Mouse (Mus musculus) megakaryocyte-erythroid progenitor cell, adult 5-6 weeks (primary cell): ENCODE results near the gene Asprv1. TPM values are rescaled to one million over a fixed set of nuclear protein-coding genes. Genes with fewer than 3 reads are reported as not detected.
A peak's percentile ranks its signal among the peaks of the same experiment; 100 is the strongest.

Source experiments
- ATAC-seq: replicated peaks from 2 replicates; pipeline ENCODE4 v1.8.0; 2016; ENCODE audit warnings: mild to moderate bottlenecking, inconsistent platforms; ENCODE audit not compliant: severe bottlenecking, poor library complexity, low FRiP score, low TSS enrichment
- total RNA-seq, 2 experiments: library from RNA; stranded (forward) in 1 of 2; stranded (reverse) in 1 of 2; fragments of 200-1000, 215-1000 nt in 1 of 2; fragments of >200 nt in 1 of 2; fragmentation: Nextera tagmentation in 1 of 2; gene quantifications; 2 replicates each; pipeline ENCODE4 v1.2.3; 2014 to 2017

Asprv1 gene
- total RNA-seq (2014; fragmentation: Nextera tagmentation) (not detected in 2 replicates), total RNA-seq (2017) (not detected in 2 replicates)

- no peak for ATAC-seq
Measured at GRCm38 (mm10) chr6:86627946-86628345, at the start of gene Asprv1. Asprv1 (plus strand) TSS chr6:86628164.

GRCm38 (mm10) chr6:86578396-86578795 lies 49.6 kb upstream of the Asprv1 start:
- ATAC-seq, result no peak

GRCm38 (mm10) chr6:86579066-86579784 lies 48.7 kb upstream of the Asprv1 start:
- ATAC-seq, result no peak

- no peak for ATAC-seq
Measured at GRCm38 (mm10) chr6:86579926-86580325, 48.0 kb upstream of the Asprv1 start.

- ATAC-seq, result no peak
Measured at GRCm38 (mm10) chr6:86583141-86583540, 44.8 kb upstream of the Asprv1 start.

GRCm38 (mm10) chr6:86583601-86584215 lies 44.3 kb upstream of the Asprv1 start:
- no peak for ATAC-seq

GRCm38 (mm10) chr6:86584296-86585015 lies 43.5 kb upstream of the Asprv1 start:
- ATAC-seq, result peak; percentile 46; the same call in 1 of the 2 replicates

- peak; percentile 48; the same call in 1 of the 2 replicates for ATAC-seq
Measured at GRCm38 (mm10) chr6:86585070-86585600, 42.8 kb upstream of the Asprv1 start.

- no peak for ATAC-seq
Measured at GRCm38 (mm10) chr6:86586070-86586469, 41.9 kb upstream of the Asprv1 start.

- no peak for ATAC-seq
Measured at GRCm38 (mm10) chr6:86588429-86588828, 39.5 kb upstream of the Asprv1 start.

- 0 out of 2 replicates have a peak, but pooled peaks have one; percentile 30 for ATAC-seq
Measured at GRCm38 (mm10) chr6:86593146-86593897, 34.6 kb upstream of the Asprv1 start.

- no peak for ATAC-seq
Measured at GRCm38 (mm10) chr6:86594636-86595035, 33.3 kb upstream of the Asprv1 start.

- no peak for ATAC-seq
Measured at GRCm38 (mm10) chr6:86595865-86596440, 32.0 kb upstream of the Asprv1 start.

- peak; percentile 12; the same call in 1 of the 2 replicates for ATAC-seq
Measured at GRCm38 (mm10) chr6:86598742-86599193, 29.2 kb upstream of the Asprv1 start.

- ATAC-seq, result peak; percentile 51
Measured at GRCm38 (mm10) chr6:86599197-86599596, 28.8 kb upstream of the Asprv1 start.

- peak; percentile 92 for ATAC-seq
Measured at GRCm38 (mm10) chr6:86599951-86600414, 28.0 kb upstream of the Asprv1 start.

- ATAC-seq, result no peak
Measured at GRCm38 (mm10) chr6:86605260-86605659, 22.7 kb upstream of the Asprv1 start.

GRCm38 (mm10) chr6:86606289-86606688 lies 21.7 kb upstream of the Asprv1 start:
- no peak for ATAC-seq

GRCm38 (mm10) chr6:86607471-86607870 lies 20.5 kb upstream of the Asprv1 start:
- ATAC-seq, result no peak
